Mouse (Mus musculus) fibroblast of lung, adult 2 months (primary cell): Measurements from ENCODE around the gene Lhx6.
"Not testable (repeated sequence)": the region's sequence is repeated elsewhere in the genome, so short reads cannot be mapped to it uniquely, and the experiment has no call there.

Source experiments
- DNase-seq: peaks from one replicate; pipeline ENCODE4 v3.0.0-alpha.2; 2011; ENCODE audit warnings: low read depth

The Lhx6 gene

DNA sequence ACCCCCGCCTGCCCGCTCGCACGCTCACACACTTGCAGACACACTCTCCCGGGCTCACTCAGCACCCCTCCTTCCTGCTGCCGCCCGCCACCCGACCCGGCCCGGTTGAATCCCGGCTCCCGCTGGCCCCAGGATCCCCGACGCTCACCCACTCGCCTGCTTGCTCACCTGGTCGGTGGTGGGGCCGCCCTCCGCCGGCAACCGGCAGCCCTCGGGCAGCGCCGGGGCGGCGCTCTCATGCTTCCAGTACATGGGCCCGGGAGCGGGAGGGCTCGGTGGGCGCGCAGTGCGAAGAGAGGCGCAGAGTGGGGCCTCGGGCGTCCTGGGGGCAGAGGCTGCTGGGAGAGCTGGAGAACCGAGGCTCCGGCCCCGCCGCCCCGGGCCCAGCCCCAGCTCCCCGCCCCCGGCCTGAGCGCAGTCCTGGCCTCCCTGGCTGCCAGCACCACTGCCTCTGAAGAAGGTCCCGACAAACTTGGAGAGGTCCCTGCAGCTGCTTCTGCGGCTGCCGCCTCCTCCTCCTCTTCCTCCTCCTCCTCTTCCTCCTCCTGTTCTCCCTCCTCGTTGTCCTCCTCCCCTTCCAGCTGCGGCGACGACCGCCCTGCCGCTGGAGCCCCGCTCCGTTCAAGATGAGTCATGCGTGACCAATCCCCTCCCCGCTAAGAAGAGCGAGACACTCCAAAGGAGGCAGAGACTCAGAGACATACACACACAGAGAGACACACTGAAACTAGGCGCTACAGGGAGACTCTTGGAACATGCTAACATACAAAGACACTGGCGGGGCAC, at the start of gene Lhx6:
Lhx6 (minus strand) TSS at position 453 of the 786 bp plus-strand sequence.
- no peak for DNase-seq

DNA sequence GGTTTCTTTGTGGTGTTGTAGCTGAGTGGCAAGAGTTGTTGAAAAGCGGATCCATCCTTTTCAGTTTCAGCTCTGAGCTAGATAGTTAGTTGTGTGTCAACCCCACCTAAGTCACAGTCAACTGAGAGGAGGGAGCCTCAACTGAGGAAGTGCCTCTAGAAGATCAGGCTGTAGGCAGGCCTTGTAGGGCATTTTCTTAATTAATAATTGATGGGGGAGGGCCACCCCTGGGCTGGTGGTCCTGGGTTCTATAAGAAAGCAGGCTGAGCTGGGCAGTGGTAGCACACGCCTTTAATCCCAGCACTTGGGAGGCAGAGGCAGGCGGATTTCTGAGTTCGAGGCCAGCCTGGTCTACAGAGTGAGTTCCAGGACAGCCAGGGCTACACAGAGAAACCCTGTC, 47.2 kb upstream of the Lhx6 start:
- DNase-seq, result not testable (repeated sequence)

DNA sequence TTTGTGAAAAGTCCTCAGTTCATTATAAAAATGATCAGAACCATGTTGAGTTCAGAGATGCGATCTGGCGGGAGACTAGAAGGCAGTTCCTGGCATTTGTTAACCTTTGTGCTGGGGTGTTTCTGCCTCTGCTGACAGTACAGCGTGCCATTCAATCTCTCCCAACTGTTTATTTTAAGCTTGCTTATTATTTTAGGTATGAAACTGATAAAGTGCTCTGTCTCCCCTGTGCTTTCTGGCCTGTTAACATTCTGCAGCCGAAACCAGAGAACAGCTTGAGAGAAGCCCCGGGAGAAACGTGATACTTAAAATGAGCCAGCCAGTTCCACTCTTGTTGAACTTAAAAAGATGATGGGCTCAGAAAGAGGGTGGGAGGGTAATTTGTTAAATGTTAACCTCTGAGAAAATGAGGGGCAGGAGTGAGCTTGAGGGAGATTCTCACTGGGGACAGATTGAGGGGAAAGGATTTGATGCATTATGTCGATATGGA, 43.7 kb upstream of the Lhx6 start:
- no peak for DNase-seq

DNA sequence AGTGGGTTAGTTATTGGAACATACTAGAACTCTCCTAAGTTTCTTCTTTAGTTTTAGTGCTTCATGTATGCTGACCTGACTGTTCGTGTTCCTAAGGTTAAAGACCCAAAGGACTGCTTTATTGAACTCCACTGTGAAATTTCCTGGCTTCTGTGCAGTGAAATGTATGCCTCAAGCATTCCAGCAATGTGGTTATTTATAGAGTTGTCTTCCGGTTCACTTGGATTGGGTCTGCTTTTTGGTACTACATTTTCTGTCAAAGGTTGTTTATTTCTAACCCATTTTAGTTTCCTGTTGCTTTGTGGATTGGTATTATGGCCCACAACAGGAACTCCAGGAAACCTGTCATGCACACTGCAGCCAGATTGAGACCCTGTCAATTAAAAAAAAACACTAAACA, 33.9 kb upstream of the Lhx6 start:
- no peak for DNase-seq

DNA sequence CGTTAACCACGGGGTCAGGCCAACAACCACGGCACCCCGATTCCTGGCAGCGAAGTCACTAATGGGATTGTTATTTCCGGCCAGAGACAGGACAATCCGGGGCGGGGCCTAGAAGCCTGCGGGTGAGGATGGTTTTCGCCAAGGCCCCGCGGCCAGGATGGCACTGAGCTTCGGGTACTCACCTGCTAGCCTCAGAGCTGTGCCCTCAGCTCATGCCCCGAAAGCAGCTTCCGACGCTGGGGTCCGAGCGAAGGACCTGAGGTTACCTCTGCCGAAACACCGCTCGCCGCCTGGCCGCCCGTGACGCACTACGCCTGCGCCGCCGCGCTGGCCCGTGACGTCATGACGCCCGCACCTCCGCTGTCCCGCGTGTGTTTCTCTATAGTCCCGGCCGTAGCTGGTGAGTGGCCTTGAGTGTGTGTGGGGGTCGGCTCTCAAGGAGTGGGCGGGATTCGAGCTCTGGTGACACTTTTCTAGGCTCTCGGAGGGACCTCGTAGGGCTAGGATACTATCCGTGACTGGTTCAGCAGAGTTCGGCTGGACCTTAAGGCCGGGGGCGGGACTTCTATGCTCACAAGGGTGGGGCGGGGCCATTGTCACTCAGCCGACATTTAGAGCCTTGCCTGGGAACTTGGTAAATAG, 31.2 kb upstream of the Lhx6 start, which contains the start of the genes Mrrf and Rbm18:
Mrrf (plus strand) TSS at position 90 of the 642 bp plus-strand sequence.
Rbm18 (minus strand) TSS at position 474 of the 642 bp plus-strand sequence.
- peak; percentile 86 for DNase-seq

DNA sequence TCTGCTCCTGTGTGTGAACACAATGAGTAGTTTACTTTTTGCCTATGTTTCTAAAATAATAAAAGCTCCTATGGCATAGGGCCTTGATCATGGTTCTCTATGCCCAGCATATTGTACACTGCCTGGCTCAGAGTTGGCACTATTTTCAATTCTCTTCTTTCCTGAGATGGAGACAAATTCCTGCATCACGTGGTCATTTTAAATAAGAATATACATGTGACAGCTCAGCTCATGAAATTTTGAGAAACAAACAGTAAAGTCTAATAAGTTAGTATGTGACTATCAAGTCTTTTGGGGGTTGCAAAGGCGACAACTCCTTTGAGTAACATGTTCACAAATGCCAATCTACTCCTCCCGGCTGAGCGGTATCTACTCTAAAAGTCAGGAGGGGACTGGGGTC, 30.7 kb upstream of the Lhx6 start:
- DNase-seq, result no peak

DNA sequence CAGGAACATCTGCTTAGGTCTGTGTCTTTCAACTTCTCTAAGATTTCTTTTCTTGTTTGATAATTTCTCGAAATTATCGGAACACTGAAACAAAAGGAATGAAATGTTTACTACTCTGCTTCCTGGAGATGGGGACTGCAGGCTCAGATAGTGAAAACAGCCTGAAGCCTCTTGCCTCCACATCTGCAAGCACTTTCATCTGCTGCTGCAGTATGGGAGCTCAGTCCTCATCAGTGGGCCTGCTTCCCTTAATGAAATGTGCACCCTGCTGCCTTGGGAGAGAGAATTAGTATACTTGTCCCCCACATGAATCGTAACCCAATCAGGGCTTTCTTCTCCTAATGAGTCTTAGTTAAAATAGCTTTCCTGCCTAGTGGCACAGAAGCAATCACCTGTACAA, 23.8 kb upstream of the Lhx6 start:
- no peak for DNase-seq

DNA sequence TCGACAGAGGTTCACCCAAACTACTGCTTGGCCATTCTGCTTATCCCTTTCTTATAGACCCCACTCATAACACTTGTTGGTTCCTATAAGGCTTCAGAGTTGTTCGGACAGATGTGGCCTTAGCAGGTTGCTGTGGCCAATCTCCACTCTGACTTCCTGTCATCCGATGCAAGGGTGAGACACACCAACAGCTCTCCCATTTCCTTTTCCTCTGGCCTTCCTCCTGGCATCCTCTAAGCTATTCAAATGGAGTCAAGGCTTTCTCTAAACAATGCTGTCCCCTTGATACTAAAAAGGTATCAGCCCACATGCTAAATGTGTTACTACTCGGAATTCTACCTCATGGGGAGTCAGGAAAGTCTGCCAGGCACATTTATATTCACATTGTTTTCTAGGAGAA, 22.8 kb upstream of the Lhx6 start:
- DNase-seq, result no peak

DNA sequence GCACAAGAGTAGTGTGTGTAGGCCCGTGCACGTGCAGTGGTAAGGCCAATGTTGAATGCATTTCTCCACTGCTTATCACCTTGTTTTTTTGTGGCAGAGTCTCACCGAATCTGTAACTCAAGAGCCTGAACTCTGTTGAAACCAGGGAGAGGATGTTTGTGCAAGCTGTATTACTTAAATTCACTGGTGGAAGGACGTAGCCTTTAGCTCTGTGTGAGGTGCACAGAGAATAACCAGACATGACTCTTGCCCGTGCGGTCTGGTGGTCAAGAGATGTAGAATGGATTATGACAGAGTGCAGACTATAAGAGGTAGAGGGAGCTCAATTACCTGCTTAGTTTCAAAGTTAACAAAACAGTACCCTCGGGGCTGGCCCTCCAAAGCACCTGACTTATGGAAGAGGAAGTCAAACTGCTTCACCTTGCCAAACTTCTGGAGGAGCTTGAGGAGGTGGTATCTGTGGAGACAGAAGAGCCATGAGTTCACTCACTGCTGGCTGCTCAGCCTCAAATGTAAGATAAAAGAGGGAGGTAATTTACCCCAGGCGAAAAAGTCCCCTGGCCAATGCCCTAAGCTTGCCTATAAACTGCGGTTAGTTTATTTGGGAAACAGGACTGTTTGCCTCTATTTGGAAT, 21.7 kb upstream of the Lhx6 start:
- DNase-seq, result no peak

DNA sequence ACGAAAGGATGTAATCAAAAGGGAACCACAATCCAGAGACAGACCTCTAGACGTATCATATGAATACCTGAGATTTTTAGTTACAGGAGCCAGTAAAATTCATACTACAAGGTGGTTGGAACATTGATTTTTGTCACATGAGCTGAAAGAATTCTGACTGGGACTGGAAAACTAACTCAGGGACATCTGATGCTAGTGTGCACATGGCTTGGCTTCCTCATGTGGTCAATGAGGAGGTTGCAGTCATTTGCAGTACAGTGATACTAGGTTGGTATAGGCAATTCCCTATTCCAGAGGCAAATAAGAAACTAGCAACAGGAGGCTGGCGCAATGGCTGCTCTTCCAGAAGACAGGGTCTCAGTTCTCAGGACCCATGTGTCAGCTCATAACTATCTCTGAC, 7.4 kb upstream of the Lhx6 start:
- no peak for DNase-seq

DNA sequence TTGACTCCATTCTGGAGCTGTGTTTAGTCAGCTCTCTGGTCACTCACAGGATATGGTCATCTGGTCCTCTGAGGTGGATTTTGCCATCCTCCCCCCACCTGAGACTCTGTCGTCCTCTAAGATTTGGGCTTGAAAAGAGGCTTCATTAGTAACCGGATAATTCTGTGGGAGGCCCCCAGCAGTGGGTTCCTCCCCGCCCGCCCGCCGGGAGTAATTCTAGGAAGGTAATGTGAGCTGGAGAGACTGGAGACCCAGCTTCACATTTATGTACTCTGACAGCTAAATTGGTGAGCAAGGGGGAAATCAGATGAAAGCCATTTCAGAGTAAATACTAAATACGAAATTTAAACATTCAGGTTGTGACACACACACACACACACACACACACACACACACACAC, 3.4 kb upstream of the Lhx6 start:
- no peak for DNase-seq

DNA sequence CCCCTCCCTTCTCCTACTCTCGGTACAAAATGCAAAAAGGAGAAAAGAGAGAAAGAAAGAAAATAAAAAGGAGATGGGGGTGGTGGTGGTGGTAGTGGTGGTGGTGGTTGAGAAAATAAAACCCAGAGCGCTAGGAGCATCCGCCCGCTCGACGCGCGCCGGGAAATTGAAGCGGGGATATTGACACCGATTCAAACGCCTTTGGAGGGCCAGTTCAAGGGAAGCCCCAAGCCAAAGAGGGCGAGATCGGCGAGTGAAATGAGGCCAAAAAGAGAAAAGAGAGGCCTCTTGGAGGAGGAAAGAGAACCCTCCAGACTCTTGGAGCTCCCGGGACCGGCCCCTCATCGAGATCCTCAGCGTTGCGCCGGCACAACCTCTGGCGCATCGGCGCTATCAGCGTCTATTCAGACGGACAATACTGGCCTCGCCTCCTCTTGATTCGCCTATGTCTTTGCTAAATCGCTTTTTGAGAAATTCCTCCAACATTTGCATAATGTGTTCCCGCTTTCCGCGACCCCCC, 712 bp downstream of the Lhx6 start:
- DNase-seq, result no peak

DNA sequence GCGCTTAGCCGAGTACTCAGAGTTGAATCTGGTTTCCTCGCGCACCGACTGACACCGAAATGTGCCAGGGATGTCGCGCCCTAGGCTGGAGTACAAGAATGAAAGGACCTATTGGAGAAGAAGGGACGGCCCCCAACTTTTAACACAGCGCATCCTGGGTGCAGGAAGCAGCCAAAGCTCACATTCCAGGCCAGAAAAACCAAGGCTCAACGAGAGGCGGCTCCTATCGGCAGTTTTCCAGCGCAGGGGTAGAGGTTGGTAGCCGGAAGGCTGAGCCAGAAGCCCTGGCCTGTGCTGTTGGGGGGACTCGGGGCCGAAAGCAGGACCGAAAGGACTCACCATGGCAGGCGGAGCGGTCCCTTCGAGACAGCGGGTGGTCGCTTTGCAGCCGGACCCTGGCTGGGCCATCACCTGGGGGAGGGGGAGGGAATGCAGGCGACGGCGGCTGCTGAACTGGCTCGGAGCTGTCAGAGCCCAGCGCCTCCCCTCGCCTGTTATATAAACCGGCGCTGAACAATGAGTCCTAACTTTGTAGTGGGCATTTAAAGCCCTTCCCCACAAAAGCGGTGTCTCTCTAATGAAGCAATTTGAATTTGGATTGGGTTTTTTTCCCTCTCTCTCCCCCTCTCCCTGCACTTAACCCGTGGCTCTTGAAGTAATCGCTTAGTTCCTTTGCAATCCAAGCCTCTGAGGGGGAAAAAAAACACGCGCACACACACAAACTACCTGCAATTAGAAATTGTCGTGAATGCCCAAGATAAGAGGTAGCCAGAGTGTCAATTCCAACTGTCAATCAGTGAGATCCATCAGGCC, 1.4 kb downstream of the Lhx6 start:
- no peak for DNase-seq

DNA sequence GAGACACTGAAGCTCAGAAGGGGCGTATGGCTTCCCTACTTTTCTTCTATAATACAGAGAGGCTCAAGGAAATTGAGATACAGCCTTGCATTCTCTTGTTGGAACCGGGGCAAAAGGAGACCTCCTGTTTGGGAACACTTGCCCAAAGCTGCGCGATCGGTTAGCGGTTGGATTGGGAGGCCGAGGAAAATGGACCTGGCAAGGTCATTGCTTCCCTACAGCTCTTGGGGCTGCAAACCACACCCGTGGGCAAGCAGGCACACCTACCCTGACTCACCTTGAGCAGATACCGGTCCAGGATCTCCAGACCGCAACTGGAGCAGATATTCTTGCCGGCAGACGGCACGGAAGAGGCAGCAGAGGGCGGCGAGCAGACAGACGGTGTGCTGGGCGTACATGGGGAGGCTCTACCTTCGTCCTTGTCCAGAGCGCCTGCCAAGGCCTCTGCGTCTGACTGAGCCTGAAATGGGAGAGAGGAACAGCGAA, 2.1 kb downstream of the Lhx6 start:
- DNase-seq, result no peak

DNA sequence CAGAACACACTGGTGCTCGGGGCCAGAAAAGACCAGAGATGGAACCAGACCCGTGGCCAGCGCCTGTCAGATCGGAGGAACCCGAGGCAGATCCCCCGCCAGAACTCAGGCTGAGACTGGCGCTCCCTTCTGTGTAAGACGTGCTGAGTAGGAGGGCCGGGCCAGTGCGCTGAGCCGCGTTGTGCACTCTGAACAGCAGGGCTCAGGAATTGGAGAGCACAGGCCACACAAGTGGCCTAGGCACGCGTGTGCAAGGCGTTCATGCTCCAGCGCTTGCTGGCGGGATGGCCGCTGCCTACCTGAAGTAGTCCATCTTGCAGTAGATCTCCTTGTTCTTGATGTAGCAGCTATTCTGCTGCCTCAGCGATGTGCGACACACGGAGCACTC, 2.7 kb downstream of the Lhx6 start:
- no peak for DNase-seq

DNA sequence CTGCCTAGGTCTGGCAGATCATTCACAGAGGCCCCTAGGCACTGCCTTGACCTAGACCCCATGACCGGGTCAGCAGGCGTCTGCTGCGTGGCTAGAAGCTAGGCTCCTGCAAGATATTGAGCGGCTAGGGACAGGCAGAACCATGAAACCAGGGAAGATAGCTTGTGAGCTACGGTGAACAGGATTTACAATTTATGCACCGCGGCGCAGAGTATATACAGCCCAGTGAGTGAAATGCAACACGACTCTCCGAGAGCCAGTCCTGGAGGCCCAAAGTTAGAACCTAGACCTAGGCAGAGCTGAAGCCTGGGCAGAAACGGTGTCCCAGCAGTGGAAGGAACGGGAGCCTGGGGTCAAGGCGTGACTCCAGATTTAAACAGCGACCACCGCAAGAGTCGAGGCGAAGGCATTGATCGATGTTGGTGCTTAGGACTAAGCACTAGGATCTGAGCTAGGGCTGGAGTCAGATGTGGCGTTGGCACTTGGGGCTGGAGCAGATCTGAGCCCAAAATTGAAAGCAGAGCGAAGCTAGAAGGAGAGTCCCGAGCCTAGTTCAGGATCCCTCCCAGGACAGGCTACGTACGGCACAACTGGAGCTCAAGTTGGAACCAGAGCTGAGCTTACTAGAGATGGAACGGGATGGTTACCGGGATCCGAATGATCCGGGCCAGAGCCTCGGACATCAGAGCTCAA, 3.2 kb downstream of the Lhx6 start:
- no peak for DNase-seq

DNA sequence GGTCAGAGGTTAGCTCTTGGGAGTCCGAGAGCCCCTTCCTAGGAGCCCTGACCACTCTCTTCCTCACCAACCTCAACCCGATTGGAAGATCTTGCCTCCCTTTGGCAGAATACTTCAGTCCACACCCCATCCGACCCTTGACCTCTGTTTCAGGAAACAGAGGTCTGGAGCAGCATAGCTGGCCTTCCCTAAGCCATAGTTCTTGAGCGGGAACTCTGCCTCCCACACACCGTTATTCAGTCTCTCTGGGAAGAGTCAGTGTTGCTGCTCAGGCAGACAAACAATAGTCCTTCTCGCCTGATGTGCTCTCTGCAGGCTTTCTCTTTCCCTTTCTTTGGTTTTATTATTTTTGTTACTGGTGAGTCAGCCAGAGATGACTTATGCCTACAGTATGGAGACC, 5.5 kb downstream of the Lhx6 start:
- DNase-seq, result peak; percentile 11

DNA sequence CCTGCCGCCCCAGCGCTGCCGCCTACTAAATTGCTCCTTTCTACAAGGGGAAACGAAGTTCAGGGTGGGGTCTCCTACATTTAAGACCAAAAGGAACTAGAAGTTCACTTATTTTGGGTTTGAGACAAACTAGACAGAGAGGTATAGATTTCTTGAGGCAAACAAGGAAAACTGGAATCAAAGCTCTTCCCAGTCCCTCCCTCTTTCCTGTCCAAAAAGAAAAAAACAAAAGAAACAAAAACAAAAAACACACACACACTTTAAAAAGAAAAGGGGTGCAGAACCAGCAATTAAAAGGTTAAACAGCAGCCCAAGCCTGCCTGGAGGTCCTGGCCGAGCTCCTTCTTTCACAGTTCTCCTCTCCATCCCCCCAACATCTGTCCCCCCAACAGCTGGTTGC, 7.2 kb downstream of the Lhx6 start:
- no peak for DNase-seq

DNA sequence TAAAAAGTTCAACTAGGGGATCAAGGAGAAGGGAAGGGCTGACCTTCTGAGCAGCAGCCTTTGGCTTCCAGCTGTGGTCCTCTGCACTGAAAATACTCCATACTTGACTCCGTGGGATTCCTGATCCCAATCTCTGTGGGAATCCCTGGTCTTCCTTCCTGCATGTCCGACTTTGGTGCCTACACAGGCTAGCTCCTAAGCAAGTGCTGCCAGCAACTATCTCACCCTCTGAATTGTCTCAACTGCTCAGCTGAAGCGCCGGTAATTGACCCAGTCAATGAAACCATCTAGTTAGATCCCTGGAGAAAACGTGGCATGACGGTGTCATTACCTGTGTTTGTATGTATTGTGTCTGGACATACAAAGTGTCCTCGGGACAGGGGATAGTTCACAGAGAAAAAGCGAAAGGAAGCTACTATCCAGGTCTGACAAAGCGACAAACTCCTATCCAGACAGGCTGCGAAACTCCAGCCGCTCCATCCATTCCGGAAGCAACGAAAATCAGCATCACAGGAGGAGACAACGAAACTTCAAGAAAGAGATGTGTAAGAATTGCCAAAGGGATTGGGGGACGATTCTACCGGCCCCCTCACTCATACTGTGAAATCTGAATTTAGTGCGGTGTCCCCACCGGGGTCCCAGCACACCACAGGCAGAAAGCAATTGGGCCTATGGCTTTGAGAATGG, 7.9 kb downstream of the Lhx6 start:
- DNase-seq, result no peak

DNA sequence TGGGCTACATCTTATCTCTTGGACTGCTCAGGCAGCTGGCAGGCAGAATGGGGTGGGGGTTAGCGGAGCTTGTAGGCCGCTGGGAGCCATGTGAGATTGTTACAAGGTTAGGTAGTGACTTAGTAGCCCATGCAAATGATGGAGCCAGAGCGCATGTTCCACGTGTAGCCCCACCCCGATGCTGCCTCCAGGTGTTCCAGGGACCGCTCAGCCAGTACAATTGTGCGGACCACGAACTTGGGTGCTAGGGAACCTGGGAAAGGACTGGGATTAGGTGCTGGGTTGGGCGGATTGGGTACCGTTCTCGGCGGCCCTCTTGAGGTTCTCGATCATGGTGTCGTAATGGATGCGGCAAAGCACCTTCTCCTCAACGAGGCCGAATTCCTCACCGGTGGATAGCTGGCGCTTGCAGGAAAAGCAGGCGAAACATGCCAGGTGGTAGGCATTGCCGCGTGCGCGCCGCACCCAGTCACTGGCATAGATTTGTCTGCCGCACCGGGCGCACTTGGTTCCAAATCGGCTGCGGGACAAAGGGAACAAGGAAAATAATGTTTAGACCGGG, 11.2 kb downstream of the Lhx6 start:
- DNase-seq, result no peak
